Mouse (Mus musculus) erythroblast, adult 5-6 weeks (primary cell): ENCODE measurements around the gene B130006D01Rik. TPM values are rescaled to one million over a fixed set of nuclear protein-coding genes. Genes with fewer than 3 reads are reported as not detected.

Experiments
- ATAC-seq: replicated peaks from 2 replicates; pipeline ENCODE4 v1.8.0; 2016; ENCODE audit warnings: moderate number of reproducible peaks, mild to moderate bottlenecking, moderate TSS enrichment, inconsistent platforms; ENCODE audit not compliant: poor library complexity, low FRiP score, severe bottlenecking
- total RNA-seq, 2 experiments: library from RNA; stranded (forward) in 1 of 2; stranded (reverse) in 1 of 2; fragments of 150-400 nt in 1 of 2; fragments of 200-764, 138-1000 nt in 1 of 2; gene quantifications; 2 replicates each; pipeline versions ENCODE4 v1.2.3 to v1.2.4; 2015 to 2017; ENCODE audit warnings: low replicate concordance in 2 of 2

Gene B130006D01Rik
- total RNA-seq (2015; ENCODE audit: low replicate concordance) (0.63 and 2.1 TPM in 2 replicates), total RNA-seq (2017; ENCODE audit: low replicate concordance) (0.43 TPM in 1 of 2 replicates, not detected in the other)

GRCm38 (mm10) chr11:95723287-95723686 lies at the start of gene B130006D01Rik:
TSS of gene B130006D01Rik (plus strand) at chr11:95723587.
- no peak for ATAC-seq

- ATAC-seq = no peak
Observed at GRCm38 (mm10) chr11:95675498-95675897, 47.9 kb upstream of the B130006D01Rik start.

GRCm38 (mm10) chr11:95676307-95676706 lies 47.1 kb upstream of the B130006D01Rik start:
- no peak for ATAC-seq

GRCm38 (mm10) chr11:95677925-95678701 lies 45.3 kb upstream of the B130006D01Rik start:
- no peak for ATAC-seq

- ATAC-seq = no peak
Observed at GRCm38 (mm10) chr11:95681995-95682601, 41.3 kb upstream of the B130006D01Rik start.

GRCm38 (mm10) chr11:95682946-95683345 lies 40.4 kb upstream of the B130006D01Rik start:
- no peak for ATAC-seq

- ATAC-seq = peak; percentile 59
Observed at GRCm38 (mm10) chr11:95686031-95686430, 37.4 kb upstream of the B130006D01Rik start.

- ATAC-seq = no peak
Observed at GRCm38 (mm10) chr11:95687084-95687656, 36.2 kb upstream of the B130006D01Rik start.

- peak; percentile 55 for ATAC-seq
Observed at GRCm38 (mm10) chr11:95688515-95688914, 34.9 kb upstream of the B130006D01Rik start.

- peak; percentile 85 for ATAC-seq
Observed at GRCm38 (mm10) chr11:95688981-95689380, 34.4 kb upstream of the B130006D01Rik start.

- no peak for ATAC-seq
Observed at GRCm38 (mm10) chr11:95689544-95689943, 33.8 kb upstream of the B130006D01Rik start.

GRCm38 (mm10) chr11:95698541-95698940 lies 24.8 kb upstream of the B130006D01Rik start:
- no peak for ATAC-seq

GRCm38 (mm10) chr11:95700778-95701739 lies 22.3 kb upstream of the B130006D01Rik start:
- ATAC-seq = peak; percentile 62

GRCm38 (mm10) chr11:95704032-95704969 lies 19.1 kb upstream of the B130006D01Rik start:
- no peak for ATAC-seq

GRCm38 (mm10) chr11:95704970-95705330 lies 18.4 kb upstream of the B130006D01Rik start:
- ATAC-seq = no peak

- no peak for ATAC-seq
Observed at GRCm38 (mm10) chr11:95709534-95710040, 13.8 kb upstream of the B130006D01Rik start.

GRCm38 (mm10) chr11:95710478-95710877 lies 12.9 kb upstream of the B130006D01Rik start:
- ATAC-seq = no peak

GRCm38 (mm10) chr11:95712085-95712562 lies 11.3 kb upstream of the B130006D01Rik start:
- ATAC-seq = no peak
